Mouse (Mus musculus) layer of hippocampus, postnatal 14 days (tissue): ENCODE data around the gene Fbxw8. TPM values are rescaled to one million over a fixed set of nuclear protein-coding genes. Genes with fewer than 3 reads are reported as not detected.

ENCODE experiments used
- DNase-seq, 2 experiments: peaks; one replicate each; pipeline ENCODE4 v3.0.0; 2021 to 2022; ENCODE audit warnings: low spot score in 2 of 2, mixed read lengths in 1 of 2
- long read RNA-seq, 2 experiments: library from polyadenylated mRNA; stranded (forward); transcript quantifications; one replicate each; pipeline ENCODE4 v2.0.0; 2021
- total RNA-seq, 2 experiments: library from RNA; stranded (reverse); gene quantifications; 2 replicates each; pipeline ENCODE4 v1.2.3; 2021

The Fbxw8 gene
- total RNA-seq: 10 to 100 TPM; 40.4 to 41.7 TPM
- long read RNA-seq, experiment 1, full-length matches to known transcripts: 40 of 55 reads
- long read RNA-seq, experiment 1, partial matches to known transcripts: 8 of 55 reads
- long read RNA-seq, experiment 1, other reads (novel, unspliced or antisense): 7 of 55 reads
- long read RNA-seq, experiment 2, full-length matches to known transcripts: 54 of 74 reads
- long read RNA-seq, experiment 2, partial matches to known transcripts: 5 of 74 reads
- long read RNA-seq, experiment 2, other reads (novel, unspliced or antisense): 15 of 74 reads

GRCm38 (mm10) chr5:118154839-118155564 lies at the start of gene Fbxw8:
Gene Fbxw8, minus strand, starts transcription at chr5:118155464.
- DNase-seq: peak; percentile 83 to 90

DNA sequence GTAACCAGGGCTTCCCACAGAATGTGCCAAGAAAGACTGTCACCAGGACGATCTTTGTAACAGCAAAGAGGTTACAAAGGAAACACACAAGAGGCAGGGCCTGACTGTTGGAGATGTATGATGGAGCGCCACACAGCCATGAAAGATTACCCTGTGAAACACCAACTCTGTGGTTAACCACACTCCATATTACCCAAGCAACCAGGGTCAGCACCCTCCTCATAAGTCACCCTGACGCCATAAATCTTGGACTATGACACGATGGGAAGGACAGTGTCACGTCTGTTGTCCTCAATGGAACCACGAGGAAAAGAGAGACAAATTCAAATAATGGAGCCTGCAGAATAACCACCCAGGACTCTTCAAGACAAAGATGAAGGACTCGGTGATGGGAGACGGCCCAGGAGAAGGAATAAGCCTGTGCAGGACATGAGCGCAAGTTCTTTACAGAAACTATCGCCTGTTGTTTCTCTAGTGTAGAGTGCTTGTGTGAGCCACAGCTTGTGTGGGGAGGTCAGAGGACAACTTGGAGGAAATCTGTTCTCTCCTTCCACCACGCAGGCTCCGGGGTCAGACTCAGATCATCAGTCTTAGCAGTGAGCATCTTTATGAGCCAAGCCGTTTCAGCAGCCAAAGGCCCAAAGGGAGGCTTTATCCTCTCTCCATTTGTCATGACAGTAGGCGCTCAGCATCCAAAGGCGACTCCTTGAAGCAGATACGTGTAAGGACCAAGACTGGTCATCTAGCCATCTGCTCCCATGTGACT lies 49.6 kb upstream of the Fbxw8 start:
- DNase-seq: no peak

DNA sequence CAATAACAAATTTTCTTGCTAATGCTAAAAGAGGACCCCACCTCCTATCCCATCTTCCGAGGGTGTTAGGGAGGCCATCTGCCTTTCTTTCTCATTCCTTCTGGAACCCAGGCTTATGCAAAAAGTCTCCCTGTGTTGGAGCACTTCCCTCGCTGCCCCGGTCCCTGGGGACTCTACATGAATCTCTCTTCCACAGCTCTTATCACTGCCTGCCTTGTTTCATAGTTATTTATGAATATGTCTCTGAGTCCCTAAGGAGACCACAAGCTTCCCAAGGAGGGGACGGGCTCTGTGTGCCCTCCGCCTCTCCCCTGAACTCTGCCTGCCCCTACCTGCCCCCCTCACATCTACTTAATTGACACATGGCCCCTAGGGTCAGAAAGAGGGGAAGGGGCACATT lies 44.4 kb upstream of the Fbxw8 start:
- no peak for DNase-seq

- peak in 1 of 2 experiments; percentile 52 for DNase-seq
Observed at GRCm38 (mm10) chr5:118197421-118197820, 42.2 kb upstream of the Fbxw8 start.

- no peak for DNase-seq
Observed at GRCm38 (mm10) chr5:118192221-118192620, 37.0 kb upstream of the Fbxw8 start.

- no peak for DNase-seq
Observed at GRCm38 (mm10) chr5:118190491-118190890, 35.2 kb upstream of the Fbxw8 start.

GRCm38 (mm10) chr5:118188356-118188755 lies 33.1 kb upstream of the Fbxw8 start:
- DNase-seq: no peak

DNA sequence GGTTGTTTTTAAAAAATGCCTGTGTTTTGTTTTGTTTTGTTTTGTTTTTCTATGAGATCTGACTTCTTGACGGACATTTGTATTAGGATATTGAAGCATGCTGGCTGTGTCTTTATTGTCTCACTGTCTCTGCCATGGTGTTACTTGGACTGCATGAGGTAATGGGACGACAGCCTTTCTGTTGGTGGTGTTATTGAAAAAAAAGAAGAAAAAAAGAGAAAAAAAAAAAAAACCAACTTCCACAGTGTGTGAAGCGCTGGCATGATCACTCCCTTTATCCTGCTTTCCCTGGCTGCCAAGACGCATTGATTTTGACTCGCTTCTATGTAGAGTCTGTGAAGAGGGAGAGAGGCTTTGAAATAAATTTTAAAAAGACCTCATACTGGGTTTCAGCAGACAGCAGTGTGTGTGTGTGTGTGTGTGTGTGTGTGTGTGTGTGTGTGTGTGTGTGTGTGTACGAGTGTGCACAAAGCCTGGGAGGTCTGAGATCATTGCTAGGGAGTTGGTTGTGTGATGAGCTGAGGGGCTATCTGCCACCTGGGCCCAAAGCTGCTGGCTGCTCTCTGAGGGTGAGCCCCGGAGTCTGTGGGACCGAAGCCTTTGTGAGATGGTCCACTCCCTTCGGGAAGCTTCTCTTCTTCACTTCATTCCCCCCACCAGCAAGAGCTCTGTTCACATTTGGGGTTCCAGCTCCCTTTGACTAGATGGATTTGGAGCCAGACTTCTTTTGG lies 31.8 kb upstream of the Fbxw8 start:
- DNase-seq: no peak

DNA sequence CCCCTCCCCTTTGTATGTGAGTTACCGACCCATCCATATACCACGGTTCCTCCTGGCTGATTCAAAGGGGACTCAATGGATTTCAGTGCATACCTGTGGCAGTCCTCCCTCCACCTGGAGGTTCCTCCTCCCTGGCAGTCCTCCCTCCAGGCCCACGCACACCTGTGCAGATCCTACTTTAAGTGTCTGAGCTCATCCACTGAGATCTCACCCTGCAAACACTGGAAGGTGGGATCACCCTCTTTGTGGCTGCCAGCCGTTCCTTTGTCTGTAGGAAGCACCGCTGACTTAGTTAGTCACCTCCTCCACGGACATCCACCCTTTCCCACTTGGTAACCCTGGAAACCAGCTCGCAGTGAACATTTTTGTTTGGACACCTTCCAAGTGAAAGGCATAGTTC lies 22.4 kb upstream of the Fbxw8 start:
- no peak for DNase-seq

DNA sequence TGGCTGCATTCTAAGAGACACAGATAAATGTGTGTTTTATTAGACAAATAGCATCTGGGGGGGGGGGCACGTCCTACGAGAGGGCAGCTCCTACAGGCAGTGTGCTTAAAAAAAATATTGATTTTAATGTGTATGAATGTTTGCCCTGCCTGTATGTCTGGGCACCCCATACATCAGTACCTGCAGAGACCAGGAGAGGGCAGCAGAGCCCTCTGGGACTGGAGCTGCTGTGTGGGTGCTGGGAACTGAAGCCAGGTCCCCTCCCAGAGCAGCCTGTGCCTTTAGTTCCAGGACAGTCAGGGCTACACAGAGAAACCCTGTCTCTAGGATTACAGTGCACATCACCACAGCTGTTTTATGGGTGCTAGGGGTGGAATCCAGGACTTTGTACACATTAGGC lies 19.9 kb upstream of the Fbxw8 start:
- DNase-seq: no peak

- DNase-seq: no peak
Observed at GRCm38 (mm10) chr5:118174310-118175009, 19.2 kb upstream of the Fbxw8 start.

- DNase-seq: no peak
Observed at GRCm38 (mm10) chr5:118172078-118172723, 16.9 kb upstream of the Fbxw8 start.

DNA sequence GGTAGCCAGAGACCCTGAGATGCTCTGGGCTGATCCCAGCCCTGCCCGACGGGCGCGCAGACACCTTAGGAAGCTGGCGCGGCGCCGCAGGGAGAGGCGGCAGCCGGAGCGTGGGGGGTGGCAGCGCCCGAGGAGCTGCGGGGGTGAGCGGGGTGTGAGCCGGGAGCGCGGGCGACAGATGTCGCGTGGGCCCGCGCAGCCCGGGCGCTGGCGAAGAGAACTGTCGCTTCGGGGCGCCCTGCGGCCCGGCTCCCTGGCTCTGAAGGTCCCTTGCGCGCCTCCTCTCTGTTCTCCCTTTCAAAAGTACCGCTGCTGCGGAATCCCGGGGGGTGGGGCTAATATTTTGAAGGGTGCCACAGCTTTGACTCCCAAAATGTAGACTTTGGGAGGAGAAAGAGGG lies 16.4 kb upstream of the Fbxw8 start:
- no peak for DNase-seq

GRCm38 (mm10) chr5:118170888-118171529 lies 15.7 kb upstream of the Fbxw8 start:
- DNase-seq: no peak

DNA sequence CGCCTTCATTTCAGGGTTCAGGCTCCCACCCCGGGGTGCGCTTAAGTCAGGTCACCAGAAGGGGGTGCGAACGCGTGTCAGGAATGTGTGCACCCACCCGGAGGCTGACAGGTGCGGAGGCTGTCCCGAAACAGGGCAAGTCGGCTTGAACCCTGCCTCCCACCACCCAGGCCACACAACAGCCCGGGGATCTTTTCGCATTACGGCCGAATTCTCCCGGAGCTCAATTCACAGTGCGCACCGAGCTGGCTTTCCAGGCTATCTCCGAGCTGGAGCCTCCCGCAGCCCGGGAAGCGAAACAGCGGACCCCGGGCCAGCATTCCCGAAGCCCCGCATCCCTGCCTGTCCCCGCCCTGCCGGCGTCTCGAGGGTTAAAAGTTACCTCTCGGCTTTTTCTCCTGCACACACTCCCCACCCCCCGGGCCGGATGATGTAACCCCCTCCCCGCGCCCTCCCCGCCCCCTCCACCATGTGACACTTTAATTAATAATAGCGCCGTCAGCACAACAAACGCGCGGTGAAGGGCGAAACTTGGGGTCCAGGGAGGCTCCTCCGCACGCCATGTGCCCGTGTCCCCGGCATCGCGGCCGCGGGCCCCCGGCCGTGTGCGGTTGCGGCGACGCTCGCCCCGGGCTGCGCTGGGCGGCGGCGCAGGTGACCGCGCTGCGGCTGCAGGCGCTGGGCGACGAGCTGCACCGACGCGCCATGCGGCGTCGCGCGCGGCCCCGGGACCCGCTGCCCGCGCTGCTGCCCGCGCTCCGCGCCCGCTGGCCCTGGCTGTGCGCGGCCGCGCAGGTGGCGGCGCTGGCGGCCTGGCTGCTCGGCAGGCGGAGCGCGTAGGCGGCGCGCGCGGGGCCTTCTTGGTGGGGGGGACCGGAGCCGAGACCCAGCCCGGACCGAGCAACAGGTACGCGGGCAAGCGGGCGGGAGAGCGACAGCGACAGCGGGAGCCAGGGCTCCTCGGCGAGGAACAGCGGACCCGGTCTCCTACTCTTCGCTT lies 14.3 kb upstream of the Fbxw8 start:
- peak in 1 of 2 experiments; percentile 42 for DNase-seq

DNA sequence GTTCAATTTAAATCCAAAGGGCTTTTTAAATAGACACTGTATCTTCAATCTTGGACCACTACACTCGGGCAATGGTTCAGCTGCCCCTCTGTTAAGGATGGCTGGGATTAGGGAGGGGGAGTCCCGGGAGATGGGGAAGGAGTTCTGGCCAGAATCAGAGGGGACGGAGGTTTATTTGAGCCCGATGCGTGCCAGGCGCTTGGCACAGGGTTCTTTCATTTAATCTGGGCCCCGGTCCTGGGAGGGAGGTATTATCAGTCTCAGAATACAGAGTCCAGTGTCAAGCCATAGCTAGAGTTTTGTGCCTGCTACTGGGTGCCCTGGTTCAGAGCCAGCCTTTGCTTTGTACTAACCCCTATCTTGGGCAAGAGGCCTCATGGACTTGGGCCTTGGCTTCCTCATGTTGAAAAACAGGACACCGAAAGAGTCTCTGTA lies 12.3 kb upstream of the Fbxw8 start:
- peak in 1 of 2 experiments; percentile 79 for DNase-seq

DNA sequence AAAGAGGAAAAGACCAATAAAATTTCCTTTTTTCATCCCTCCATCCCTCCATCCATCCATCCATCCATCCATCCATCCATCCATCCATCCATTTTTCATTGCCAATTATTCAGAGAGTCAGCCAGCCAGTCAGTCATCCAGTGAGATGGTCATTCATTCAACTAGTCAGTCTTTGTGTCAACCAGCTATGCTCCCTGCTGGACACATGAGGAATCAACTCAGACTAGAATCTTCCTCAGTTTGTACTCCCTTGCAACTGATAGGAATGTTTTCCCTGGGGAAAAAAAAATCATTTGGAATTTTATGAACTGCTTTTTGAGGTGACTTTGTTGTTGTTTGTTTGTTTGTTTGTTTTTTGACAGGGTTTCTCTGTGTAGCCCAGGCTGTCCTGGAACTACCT lies 10.2 kb upstream of the Fbxw8 start:
- DNase-seq: no peak

- peak in 1 of 2 experiments; percentile 69 for DNase-seq
Observed at GRCm38 (mm10) chr5:118164581-118164980, 9.3 kb upstream of the Fbxw8 start, which contains the start of gene Hrk. Gene Hrk, plus strand, starts transcription at chr5:118164648.
